In genomic region chr17:88758003-88758437, GRCm38 (mm10) we compare ENCODE assay signal across 8 mouse cellular contexts. TPM values are rescaled to one million over a fixed set of nuclear protein-coding genes. Genes with fewer than 3 reads are reported as not detected.
DNase-seq lines count a peak whose midpoint lies in the region; ATAC-seq and TF ChIP-seq lines count a peak whose summit lies in the region.

No protein-coding gene starts in this region.

- peak; percentile 25 for DNase-seq in layer of hippocampus, adult 11-12 months (ENCODE audit: low spot score)
- DNase-seq in layer of hippocampus, adult 9-10 months (ENCODE audit: low spot score): no peak
- DNase-seq in brain, embryonic 18.5 days (ENCODE audit: low read depth, low spot score): peak; percentile 70
- DNase-seq in liver, postnatal 0 days: no peak
- no peak for DNase-seq in cerebellum, adult 18-20 months
- DNase-seq in gastrocnemius, postnatal 4 days (ENCODE audit: low spot score in 2 of 2): no peak

- H3K4me3 ChIP-seq in neural tube, embryonic 14.5 days (ENCODE audit: low read depth, low read length): no peak overlapping the region
- H3K4me3 ChIP-seq in liver, postnatal 0 days (ENCODE audit: low read depth, low read length): no peak overlapping the region

- 14% methylated on average over 9 of the region's 9 CpGs for WGBS in neural tube, embryonic 14.5 days
- WGBS in liver, postnatal 0 days (ENCODE audit: insufficient replicate concordance): 17% methylated on average over 9 of the region's 9 CpGs

- no peak overlapping the region for H3K4me2 ChIP-seq in neural tube, embryonic 14.5 days (ENCODE audit: low read depth, low read length)
- no peak overlapping the region for H3K4me2 ChIP-seq in liver, postnatal 0 days (ENCODE audit: low read depth, low read length)

- H3K9me3 ChIP-seq in neural tube, embryonic 14.5 days (ENCODE audit: control insufficient read depth, low read length): no peaks in the 10 kb centered on the region
- no peaks in the 10 kb centered on the region for H3K9me3 ChIP-seq in liver, postnatal 0 days (ENCODE audit: low read length)

- peak; percentile 49 for ATAC-seq in inflammation-experienced regulatory T-cells, adult 6 months
- ATAC-seq in neural tube, embryonic 14.5 days (ENCODE audit: low read depth): peak; percentile 21; the same call in 1 of the 2 replicates
- no peak for ATAC-seq in liver, postnatal 0 days

- H3K36me3 ChIP-seq in neural tube, embryonic 14.5 days (ENCODE audit: control insufficient read depth, insufficient read depth, low read length): no peaks in the 10 kb centered on the region
- no peaks in the 10 kb centered on the region for H3K36me3 ChIP-seq in liver, postnatal 0 days (replicated peaks; ENCODE audit: insufficient read depth, low read length)

- TF ChIP-seq EP300 in liver, postnatal 0 days (IDR thresholded peaks at IDR 0.05; ENCODE audit: low read depth): no peak

- 0 out of 2 replicates have a peak overlapping the region, but pooled peaks have one; percentile 22 for H3K27ac ChIP-seq in neural tube, embryonic 14.5 days (ENCODE audit: low read depth, low read length)
- H3K27ac ChIP-seq in liver, postnatal 0 days (ENCODE audit: low read depth): no peak overlapping the region

- no peaks in the 10 kb centered on the region for H3K27me3 ChIP-seq in neural tube, embryonic 14.5 days (ENCODE audit: control insufficient read depth, insufficient read depth, low read length)
- no peaks in the 10 kb centered on the region for H3K27me3 ChIP-seq in liver, postnatal 0 days (ENCODE audit: insufficient read depth, low read length)

- no peak for TF ChIP-seq CTCF in liver, postnatal 0 days (IDR thresholded peaks at IDR 0.05; ENCODE audit: low read depth)

- no peak overlapping the region for H3K9ac ChIP-seq in neural tube, embryonic 14.5 days (replicated peaks; ENCODE audit: low read depth, low read length)
- no peak overlapping the region for H3K9ac ChIP-seq in liver, postnatal 0 days (replicated peaks)

- H3K4me1 ChIP-seq in neural tube, embryonic 14.5 days (ENCODE audit: control insufficient read depth, insufficient read depth, low read length): peaks cover 16% of the 10 kb centered on the region
- H3K4me1 ChIP-seq in liver, postnatal 0 days (ENCODE audit: insufficient read depth): no peaks in the 10 kb centered on the region

RNA-seq across cellular contexts. Expression of gene Lhcgr, which starts 33.8 kb away (rescaled TPM):
- not detected for polyA plus RNA-seq in inflammation-experienced regulatory T-cells, adult 6 months (2017; shearing (Covaris generic))
- polyA plus RNA-seq in neural tube, embryonic 14.5 days (2014; fragmentation: Nextera tagmentation; extraction: Ambion mirVana): 2.4 and 3.1 TPM in 2 replicates
- not detected in 2 replicates for polyA plus RNA-seq in liver, postnatal 0 days (2015; fragmentation: Nextera tagmentation; extraction: Ambion mirVana)
- under 1 TPM; 0.05 to 0.07 TPM for total RNA-seq in gastrocnemius, postnatal 4 days (2021)

Comparison
In these comparisons a context has a peak if more than half of its experiments do, and no peak if none do; other contexts are left out.
1. DNase-seq: peak in layer of hippocampus, adult 11-12 months (single experiment) and brain, embryonic 18.5 days (single experiment); none in layer of hippocampus, adult 9-10 months (single experiment), liver, postnatal 0 days (single experiment), cerebellum, adult 18-20 months (0 of 2) and gastrocnemius, postnatal 4 days (0 of 2).